Mouse (Mus musculus): ENCODE data around the gene Slc35b3.
A peak's percentile ranks its signal among the peaks of the same experiment; 100 is the strongest.

The Slc35b3 gene

GRCm38 (mm10) chr13:38960063-38961050 is at the start of gene Slc35b3:
Slc35b3 (minus strand) TSS chr13:38960875.
- DNase-seq (ENCODE audit: low spot score in 2 of 2): peak; percentile 50 to 70

DNA sequence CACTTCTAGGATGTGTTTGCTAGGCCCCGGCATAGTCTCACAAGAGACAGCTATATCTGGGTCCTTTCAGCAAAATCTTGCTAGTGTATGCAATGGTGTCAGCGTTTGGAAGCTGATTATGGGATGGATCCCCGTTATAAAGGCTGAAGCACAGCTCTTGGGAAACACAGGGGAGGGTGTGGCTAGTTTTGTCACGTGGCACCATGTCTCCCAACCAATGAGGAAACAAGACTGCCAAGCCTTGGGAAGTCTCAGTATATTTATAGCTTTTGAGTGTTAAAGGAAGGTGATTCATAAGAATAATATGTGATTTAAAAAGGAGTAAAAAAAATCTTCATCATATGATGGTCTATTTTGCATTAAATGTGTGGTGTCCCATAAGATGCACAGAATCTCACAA is 49.6 kb upstream of the Slc35b3 start:
- no peak for DNase-seq (ENCODE audit: low spot score in 2 of 2)

- no peak for DNase-seq (ENCODE audit: low spot score in 2 of 2)
Observed at GRCm38 (mm10) chr13:39003101-39003762, 42.6 kb upstream of the Slc35b3 start.

DNA sequence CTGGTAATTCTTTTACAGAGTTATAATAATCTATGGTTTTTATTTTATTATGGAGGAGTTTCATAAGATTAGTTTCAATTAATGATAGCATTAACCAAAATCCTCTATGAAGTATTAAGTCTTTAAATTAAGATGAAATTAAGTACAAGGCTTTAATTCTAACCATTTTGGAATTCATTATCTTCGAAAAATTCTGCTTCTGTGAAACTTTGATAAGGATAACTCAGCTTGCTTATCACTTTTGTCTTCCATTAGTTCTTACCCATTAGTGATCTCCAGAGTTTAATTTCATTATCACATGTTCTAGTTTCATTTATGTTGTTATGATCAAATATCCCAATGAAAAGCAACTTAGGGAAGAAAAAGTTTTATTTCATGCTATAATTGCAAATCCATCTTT is 41.7 kb upstream of the Slc35b3 start:
- DNase-seq (ENCODE audit: low spot score in 2 of 2): no peak

- DNase-seq (ENCODE audit: low spot score in 2 of 2): no peak
Observed at GRCm38 (mm10) chr13:39001434-39001833, 40.8 kb upstream of the Slc35b3 start.

DNA sequence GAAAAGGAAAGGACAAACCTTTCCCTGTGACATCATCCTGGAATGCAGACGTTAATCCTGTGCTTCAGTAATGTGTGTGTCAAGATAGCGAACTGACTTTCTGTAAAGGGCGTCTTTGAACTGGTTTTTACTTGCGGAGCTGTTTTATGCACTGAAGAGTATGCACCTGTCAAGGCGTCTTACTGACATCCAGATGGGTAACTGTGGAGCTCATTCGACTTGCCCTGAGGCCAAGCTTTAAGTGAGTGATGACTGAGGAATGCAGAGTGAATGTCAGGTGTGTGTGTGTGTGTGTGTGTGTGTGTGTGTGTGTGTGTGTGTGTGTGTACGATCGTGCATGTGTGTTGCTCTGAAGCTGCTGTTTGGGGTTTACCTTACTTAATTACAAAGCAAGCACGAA is 38.3 kb upstream of the Slc35b3 start:
- DNase-seq (ENCODE audit: low spot score in 2 of 2): no peak

DNA sequence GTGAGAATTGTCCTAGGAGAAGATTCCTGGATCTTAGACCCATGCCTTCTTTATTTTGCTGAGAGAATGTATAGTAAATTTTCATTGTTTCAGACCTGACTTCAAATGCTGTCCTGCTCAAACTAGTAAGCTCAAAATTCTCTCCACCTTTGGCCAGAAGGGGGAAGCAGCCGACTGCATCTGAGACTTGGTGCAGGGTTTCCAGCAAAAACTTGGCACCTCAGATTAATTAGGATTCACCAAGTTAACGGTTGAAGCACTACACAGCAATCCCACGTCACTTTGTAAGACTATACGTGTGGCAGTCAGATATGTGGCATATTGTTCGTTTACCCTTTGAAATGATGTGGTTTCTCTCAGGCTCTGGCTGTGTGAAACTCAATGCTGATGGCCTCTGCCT is 31.9 kb upstream of the Slc35b3 start:
- peak; percentile 17 to 40 for DNase-seq (ENCODE audit: low spot score in 2 of 2)

DNA sequence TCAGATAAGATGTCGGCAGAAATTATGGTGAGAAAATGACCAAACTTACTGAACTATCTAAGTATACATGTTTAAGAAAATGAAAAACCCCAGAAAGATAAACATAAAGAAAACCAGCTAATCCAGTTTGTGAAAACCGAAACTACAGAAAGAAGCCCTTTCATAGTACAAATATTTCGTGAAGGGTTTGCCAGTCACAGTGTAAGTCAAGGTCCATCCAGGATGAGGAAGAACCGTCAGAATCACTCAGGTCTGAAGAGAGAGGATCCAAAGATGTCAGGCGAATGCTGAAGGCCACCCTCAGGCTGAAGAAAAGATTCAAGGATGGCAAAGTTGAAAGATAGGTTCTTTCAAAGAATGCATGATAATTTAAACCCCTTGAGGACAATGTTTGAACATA is 23.1 kb upstream of the Slc35b3 start:
- no peak for DNase-seq (ENCODE audit: low spot score in 2 of 2)

- no peak for DNase-seq (ENCODE audit: low spot score in 2 of 2)
Observed at GRCm38 (mm10) chr13:38980900-38981299, 20.2 kb upstream of the Slc35b3 start.

DNA sequence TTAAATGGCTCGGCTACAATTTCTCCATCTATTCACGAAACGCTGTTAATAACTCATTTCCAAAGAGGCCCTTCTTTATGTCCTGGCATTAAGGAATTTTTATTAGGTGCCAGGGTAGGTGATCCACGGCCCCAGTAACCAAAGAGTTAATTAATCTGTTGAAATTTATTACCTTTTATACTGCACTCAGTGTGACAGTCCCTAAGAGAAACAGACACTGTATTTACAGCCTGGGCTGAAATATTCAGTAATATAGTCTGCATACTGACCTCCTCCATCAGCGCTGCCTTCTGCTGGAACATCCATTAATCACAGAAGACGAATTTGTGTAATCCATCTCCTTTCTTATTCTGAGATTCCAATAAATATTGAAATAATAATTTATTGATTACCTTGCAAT is 16.3 kb upstream of the Slc35b3 start:
- no peak for DNase-seq (ENCODE audit: low spot score in 2 of 2)

DNA sequence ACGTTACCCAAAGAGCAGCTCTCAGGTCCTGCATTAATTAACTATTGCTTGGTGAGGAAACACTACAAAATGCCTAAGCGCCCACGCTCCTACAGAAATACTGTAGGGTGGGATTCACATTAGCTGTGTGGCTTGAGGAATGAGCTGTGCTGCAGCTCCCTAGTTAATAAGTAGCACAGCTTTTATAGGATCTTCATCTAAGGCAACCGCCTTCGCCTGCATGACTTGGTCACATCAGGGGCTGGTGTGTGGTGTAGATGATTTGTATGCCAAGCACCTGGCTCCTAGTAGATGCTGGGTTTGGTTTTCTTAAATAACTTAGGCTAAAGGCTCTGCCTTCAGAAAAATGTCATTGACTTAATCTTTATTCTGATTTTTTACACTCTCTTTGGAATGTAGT is 15.2 kb upstream of the Slc35b3 start:
- DNase-seq (ENCODE audit: low spot score in 2 of 2): no peak

DNA sequence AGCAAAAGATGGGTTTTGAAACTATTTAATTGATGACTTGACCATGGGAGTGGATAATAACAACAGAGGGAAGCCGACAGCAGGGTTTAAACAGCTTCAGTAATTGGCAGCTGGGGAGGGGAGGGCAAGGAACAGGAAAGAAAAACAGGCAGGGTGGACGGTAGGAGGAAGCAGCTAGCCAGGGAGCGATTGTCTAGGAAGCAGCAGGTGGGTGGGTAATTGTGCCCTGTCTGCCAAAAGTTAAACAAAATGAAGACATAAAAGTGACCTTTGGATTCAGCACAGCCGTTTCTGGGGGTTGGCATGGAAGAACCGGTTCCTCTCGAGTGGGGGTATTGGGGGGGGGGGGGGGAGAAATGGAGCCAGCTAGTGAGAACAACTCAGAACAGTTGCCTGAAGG is 11.9 kb upstream of the Slc35b3 start:
- no peak for DNase-seq (ENCODE audit: low spot score in 2 of 2)

DNA sequence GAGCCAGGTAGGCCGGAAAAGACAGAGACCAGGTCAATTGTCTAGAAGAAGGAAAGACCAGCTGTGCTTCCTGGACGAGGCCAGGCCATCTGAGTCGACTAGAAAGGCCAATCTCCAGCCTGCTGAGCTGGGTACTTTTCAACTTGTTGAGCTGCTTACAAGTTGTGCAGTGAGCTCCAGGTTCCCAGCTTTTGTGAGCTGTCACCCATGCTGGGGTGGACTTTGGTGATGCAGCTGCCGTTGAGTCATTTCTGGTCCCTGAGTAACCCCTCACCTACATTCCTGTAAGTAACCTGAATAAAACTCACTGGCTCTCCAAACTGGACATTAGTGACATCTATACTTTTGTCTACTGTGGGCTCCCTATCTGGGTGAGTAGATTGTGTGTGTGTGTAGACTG is 10.4 kb upstream of the Slc35b3 start:
- no peak for DNase-seq (ENCODE audit: low spot score in 2 of 2)

- no peak for DNase-seq (ENCODE audit: low spot score in 2 of 2)
Observed at GRCm38 (mm10) chr13:38967518-38967917, 6.8 kb upstream of the Slc35b3 start.

GRCm38 (mm10) chr13:38966922-38967448 is 6.3 kb upstream of the Slc35b3 start:
- no peak for DNase-seq (ENCODE audit: low spot score in 2 of 2)

DNA sequence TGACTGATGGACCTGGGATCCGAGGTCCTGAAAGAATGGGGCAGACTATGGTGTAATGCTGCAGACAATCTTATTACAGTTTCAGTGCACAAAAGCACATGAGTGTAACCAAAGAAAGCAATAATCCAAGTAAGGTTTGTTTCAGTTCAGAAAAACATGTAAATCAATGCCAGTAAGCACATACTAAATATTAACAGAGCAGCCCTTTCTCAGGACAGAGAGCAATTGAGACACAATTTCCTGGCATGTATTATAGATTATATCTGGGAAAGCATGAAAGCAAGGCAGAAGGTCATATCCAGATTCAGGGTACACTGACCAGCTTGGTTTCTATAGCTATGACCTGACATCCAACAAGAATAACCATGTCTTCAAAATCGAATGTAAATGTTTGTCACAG is 2.1 kb upstream of the Slc35b3 start:
- no peak for DNase-seq (ENCODE audit: low spot score in 2 of 2)

DNA sequence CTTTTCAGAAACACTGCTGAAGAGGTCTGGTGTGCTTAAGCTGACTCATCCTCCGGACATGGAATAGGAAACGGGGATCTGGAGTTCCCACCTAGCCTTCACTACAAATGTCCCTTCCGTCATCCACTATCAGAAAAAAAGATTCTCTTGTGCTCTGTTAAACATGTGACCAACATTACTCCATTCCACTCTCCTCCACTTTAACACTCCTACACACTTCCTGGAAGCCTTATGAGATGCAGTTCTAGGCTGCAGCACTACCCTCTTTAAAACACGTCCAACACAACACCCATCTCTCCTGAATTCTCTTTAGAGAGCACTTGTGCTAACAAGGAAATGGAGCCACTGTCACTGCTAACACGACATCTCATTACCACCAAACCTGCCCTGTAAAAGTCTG is 2.6 kb downstream of the Slc35b3 start:
- DNase-seq (ENCODE audit: low spot score in 2 of 2): no peak

GRCm38 (mm10) chr13:38946296-38947012 is 14.2 kb downstream of the Slc35b3 start:
- DNase-seq (ENCODE audit: low spot score in 2 of 2): no peak

DNA sequence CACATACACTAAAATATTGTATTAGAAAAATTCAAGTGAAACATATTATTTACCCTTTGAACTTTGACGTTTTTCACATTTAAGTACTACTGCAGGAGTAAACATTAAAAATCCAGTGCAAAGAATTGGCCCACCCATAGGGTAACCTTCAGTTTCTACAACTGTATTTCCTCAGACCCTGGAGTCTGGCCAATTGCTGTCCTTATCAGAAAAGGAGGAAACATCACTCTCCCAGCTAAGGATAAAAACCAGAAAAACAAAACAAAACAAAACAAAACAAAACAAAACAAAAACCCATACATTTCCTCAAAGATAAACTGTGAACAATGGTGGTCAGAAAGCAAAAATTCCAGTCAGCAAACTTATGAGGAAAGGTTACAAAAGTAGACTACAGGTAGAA is 14.9 kb downstream of the Slc35b3 start:
- no peak for DNase-seq (ENCODE audit: low spot score in 2 of 2)

DNA sequence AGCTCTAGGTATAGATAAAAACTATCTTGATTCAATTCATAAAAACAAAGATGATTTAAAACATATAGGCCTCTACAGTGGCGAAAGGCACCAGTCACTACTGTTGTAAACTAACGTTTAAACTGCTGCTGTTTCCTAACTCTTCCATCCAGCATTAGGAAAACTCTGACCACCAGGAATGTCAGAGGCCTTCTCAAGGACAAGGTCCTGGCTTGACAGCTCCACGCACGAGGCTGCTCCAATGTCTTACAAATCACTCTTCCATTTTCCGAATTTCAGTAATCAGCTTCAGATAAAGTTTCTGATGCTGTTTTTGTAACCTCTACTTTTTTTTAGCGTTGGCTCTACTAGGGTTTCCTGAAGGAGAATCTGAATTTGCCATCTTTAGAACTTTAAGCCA is 15.7 kb downstream of the Slc35b3 start:
- no peak for DNase-seq (ENCODE audit: low spot score in 2 of 2)

- no peak for DNase-seq (ENCODE audit: low spot score in 2 of 2)
Observed at GRCm38 (mm10) chr13:38941786-38942185, 18.9 kb downstream of the Slc35b3 start.

GRCm38 (mm10) chr13:38941280-38941679 is 19.4 kb downstream of the Slc35b3 start:
- no peak for DNase-seq (ENCODE audit: low spot score in 2 of 2)
